Mouse (Mus musculus): Measurements from ENCODE around the gene Cyp46a1.

- TF ChIP-seq CTCF (conservative IDR thresholded peaks at IDR 0.05; ENCODE audit: low read length) (no peak), NANOG (IDR thresholded peaks at IDR 0.05; ENCODE audit: borderline replicate concordance, low read length) (no peak)
Measured at GRCm38 (mm10) chr12:108294620-108295019, 39.6 kb upstream of the Cyp46a1 start.
